ENCODE assay signal across 31 mouse cellular contexts in genomic region chr12:26302886-26303285, GRCm38 (mm10).
DNase-seq lines count a peak whose midpoint lies in the region; ATAC-seq and TF ChIP-seq lines count a peak whose summit lies in the region.
"Had no signal": no experiment of that assay in that cellular context is flagged by ENCODE, and none has a peak within 500 bp of the region (broad histone marks: within the 10 kb centered on the region; RNA-seq: fewer than 3 reads in every experiment).

No protein-coding gene starts in this region.

- no peak overlapping the region for H3K9ac ChIP-seq in forebrain, embryonic 16.5 days (replicated peaks; ENCODE audit: low read depth, low read length)
- H3K9ac ChIP-seq in forebrain, embryonic 12.5 days, result no peak overlapping the region
- H3K9ac ChIP-seq: embryonic facial prominence, embryonic 13.5 days; forebrain, postnatal 0 days; heart, embryonic 15.5 days; hindbrain, embryonic 13.5 days; liver, embryonic 14.5 days; lung, embryonic 15.5 days; neural tube, embryonic 12.5 days had no signal

- no peaks in the 10 kb centered on the region; the same call in 1 of the 2 replicates for H3K36me3 ChIP-seq in forebrain, embryonic 16.5 days (ENCODE audit: control insufficient read depth, insufficient read depth)
- H3K36me3 ChIP-seq in forebrain, embryonic 12.5 days (replicated peaks), result peaks cover 2% of the 10 kb centered on the region; the same call in 1 of the 2 replicates
- no peaks in the 10 kb centered on the region for H3K36me3 ChIP-seq in thymus, adult 2 months (ENCODE audit: control insufficient read depth, insufficient read depth, low read length)
- H3K36me3 ChIP-seq: heart, embryonic 10.5 days; heart, embryonic 15.5 days had no signal

- DNase-seq in thymus, adult 2 months, result peak; percentile 56
- DNase-seq in thymus, postnatal 36 days, result peak; percentile 41 to 49
- DNase-seq in adrenal gland, adult 8-10 months, result no peak
- no peak for DNase-seq in lung, adult 2 months
- no peak for DNase-seq in lung, adult 18-20 months
- DNase-seq: adrenal gland, postnatal 10 days; cerebellum, adult 9-11 months; embryo, embryonic 11 days; forebrain, postnatal 0 days; gastrocnemius, postnatal 14 days; heart, adult 11 months; heart, postnatal 4 days; kidney, adult 9 months; kidney, postnatal 10 days; layer of hippocampus, adult 9-11 months; liver; right cerebral cortex, postnatal 25 days had no signal

- H3K9me3 ChIP-seq in forebrain, embryonic 16.5 days (ENCODE audit: control insufficient read depth, low read length), result no peaks in the 10 kb centered on the region
- H3K9me3 ChIP-seq in forebrain, embryonic 12.5 days, result no peaks in the 10 kb centered on the region
- H3K9me3 ChIP-seq: embryonic facial prominence, embryonic 13.5 days; forebrain, embryonic 10.5 days; heart, embryonic 10.5 days; heart, embryonic 15.5 days; hindbrain, embryonic 13.5 days; lung, embryonic 15.5 days; neural tube, embryonic 12.5 days had no signal

- no peaks in the 10 kb centered on the region for H3K27me3 ChIP-seq in forebrain, embryonic 16.5 days (replicated peaks; ENCODE audit: control insufficient read depth, insufficient read depth, low read length)
- no peaks in the 10 kb centered on the region for H3K27me3 ChIP-seq in forebrain, embryonic 12.5 days
- no peaks in the 10 kb centered on the region for H3K27me3 ChIP-seq in thymus, adult 2 months (ENCODE audit: control insufficient read depth, insufficient read depth, low read length)
- H3K27me3 ChIP-seq: embryonic facial prominence, embryonic 13.5 days; heart, embryonic 15.5 days; hindbrain, embryonic 13.5 days; lung, embryonic 15.5 days; neural tube, embryonic 12.5 days had no signal

- no peak overlapping the region for H3K4me3 ChIP-seq in forebrain, embryonic 16.5 days (replicated peaks; ENCODE audit: low read length)
- H3K4me3 ChIP-seq in forebrain, embryonic 12.5 days (replicated peaks), result no peak overlapping the region
- no peak overlapping the region for H3K4me3 ChIP-seq in thymus, adult 2 months (ENCODE audit: control insufficient read depth, insufficient read depth, low read length)
- H3K4me3 ChIP-seq in lung, adult 2 months (replicated peaks; ENCODE audit: extremely low read depth, low read depth, low read length), result no peak overlapping the region
- H3K4me3 ChIP-seq: embryonic facial prominence, embryonic 13.5 days; forebrain, embryonic 10.5 days; heart, embryonic 10.5 days; heart, embryonic 15.5 days; hindbrain, embryonic 13.5 days; lung, embryonic 15.5 days; neural tube, embryonic 12.5 days had no signal

- H3K27ac ChIP-seq in forebrain, embryonic 16.5 days (ENCODE audit: low read length), result no peak overlapping the region
- H3K27ac ChIP-seq in forebrain, embryonic 12.5 days, result no peak overlapping the region
- peak overlapping the region; percentile 69; the same call in 1 of the 2 replicates for H3K27ac ChIP-seq in thymus, adult 2 months (ENCODE audit: control insufficient read depth, insufficient read depth, low read length)
- H3K27ac ChIP-seq: embryonic facial prominence, embryonic 13.5 days; forebrain, embryonic 10.5 days; heart, embryonic 10.5 days; heart, embryonic 15.5 days; hindbrain, embryonic 13.5 days; liver, embryonic 14.5 days; lung, embryonic 15.5 days; neural tube, embryonic 12.5 days had no signal

- 0 out of 2 replicates have a peak, but pooled peaks have one; percentile 26 for ATAC-seq in forebrain, embryonic 16.5 days
- no peak for ATAC-seq in forebrain, embryonic 12.5 days (ENCODE audit: low FRiP score)
- peak; percentile 32 for ATAC-seq in activated CD4-positive, CD25-positive, alpha-beta regulatory T cell, adult 4 months
- ATAC-seq: forebrain, postnatal 0 days; intestine, postnatal 0 days; midbrain, embryonic 16.5 days had no signal

- 39% methylated on average over 5 of the region's 5 CpGs for WGBS in forebrain, embryonic 16.5 days
- 47% methylated on average over 5 of the region's 5 CpGs for WGBS in forebrain, embryonic 12.5 days
- 36% methylated on average over 5 of the region's 5 CpGs for WGBS in thymus, adult 2 months
- WGBS in lung, adult 2 months, result 68% methylated on average over 5 of the region's 5 CpGs

- 0 out of 2 replicates have a peak, but pooled peaks cover 2% of the 10 kb centered on the region for H3K4me1 ChIP-seq in forebrain, embryonic 16.5 days (replicated peaks; ENCODE audit: control insufficient read depth, insufficient read depth, low read length)
- H3K4me1 ChIP-seq in forebrain, embryonic 12.5 days, result peaks cover 10% of the 10 kb centered on the region
- peaks cover 13% of the 10 kb centered on the region for H3K4me1 ChIP-seq in thymus, adult 2 months (replicated peaks; ENCODE audit: control insufficient read depth, insufficient read depth, low read length)
- H3K4me1 ChIP-seq in lung, adult 2 months (ENCODE audit: control insufficient read depth, insufficient read depth, low read length), result no peaks in the 10 kb centered on the region
- H3K4me1 ChIP-seq: embryonic facial prominence, embryonic 13.5 days; heart, embryonic 15.5 days; lung, embryonic 15.5 days had no signal

- no peak for TF ChIP-seq CTCF in thymus, adult 2 months (IDR thresholded peaks at IDR 0.05; ENCODE audit: borderline replicate concordance, control insufficient read depth, extremely low read depth, insufficient read depth, low read length, poor library complexity)
- no peak for TF ChIP-seq CTCF in lung, adult 2 months (IDR thresholded peaks at IDR 0.05; ENCODE audit: insufficient read depth, low read length)

- no peak overlapping the region for H3K4me2 ChIP-seq in forebrain, embryonic 16.5 days (ENCODE audit: low read length)
- no peak overlapping the region for H3K4me2 ChIP-seq in forebrain, embryonic 12.5 days
- H3K4me2 ChIP-seq: embryonic facial prominence, embryonic 13.5 days; heart, embryonic 15.5 days; hindbrain, embryonic 13.5 days; lung, embryonic 15.5 days; midbrain, embryonic 11.5 days; neural tube, embryonic 12.5 days had no signal

- no peak for TF ChIP-seq POLR2A in thymus, adult 2 months (IDR thresholded peaks at IDR 0.05; ENCODE audit: control insufficient read depth, extremely low read depth, insufficient read depth, low read length, poor library complexity)
- TF ChIP-seq POLR2A in lung, adult 2 months (IDR thresholded peaks at IDR 0.05; ENCODE audit: borderline replicate concordance, extremely low read depth, low read depth, low read length), result no peak

Comparison
In these comparisons a context has a peak if more than half of its experiments do, and no peak if none do; other contexts are left out.
1. DNase-seq: peak in thymus, adult 2 months (single experiment) and thymus, postnatal 36 days (2 of 2); none in adrenal gland, adult 8-10 months (single experiment), lung, adult 2 months (single experiment) and lung, adult 18-20 months (0 of 2).